In the genomic region with DNA sequence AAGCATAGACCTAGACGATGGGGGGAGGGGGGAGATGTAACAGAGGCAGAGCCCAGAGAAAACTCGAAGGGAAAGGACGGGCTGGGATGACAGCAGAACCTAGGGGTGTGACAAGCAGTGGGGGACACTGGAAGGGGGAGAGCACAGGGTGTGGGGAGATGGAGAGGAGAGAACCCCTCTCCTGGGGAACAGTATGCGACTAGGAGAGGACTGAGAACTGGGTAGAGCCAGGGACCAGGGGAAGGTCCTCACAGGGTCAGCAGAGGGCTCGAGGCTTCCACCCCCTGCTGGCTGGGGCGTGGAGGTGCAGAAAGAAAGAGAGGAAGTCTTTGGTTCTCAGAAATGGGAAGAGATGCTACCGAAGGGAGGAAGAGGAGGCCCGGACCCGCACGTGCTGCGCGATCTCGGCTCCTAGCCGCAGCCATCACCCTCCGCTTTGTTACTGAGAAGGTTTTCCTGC, we compare ENCODE assay signal across 8 mouse cellular contexts. TPM values are rescaled to one million over a fixed set of nuclear protein-coding genes. Genes with fewer than 3 reads are reported as not detected.
DNase-seq lines count a peak whose midpoint lies in the region; ATAC-seq and TF ChIP-seq lines count a peak whose summit lies in the region.

No protein-coding gene starts in this region.

- intact Hi-C loops in left cerebral cortex, adult 2 months (cut with DNase I), result loop anchor here (5.0 kb wide), 1 partner anchor 149 kb away; no protein-coding TSS in a partner anchor
- intact Hi-C loops in left cerebral cortex, postnatal 25 days (cut with DNase I), result no loop called here

- H3K27me3 ChIP-seq in forebrain, embryonic 11.5 days (ENCODE audit: control insufficient read depth, insufficient read depth, low read length), result peaks cover 39% of the 10 kb centered on the region
- H3K27me3 ChIP-seq in hindbrain, postnatal 0 days (ENCODE audit: insufficient read depth, low read length), result no peaks in the 10 kb centered on the region
- H3K27me3 ChIP-seq in neural tube, embryonic 14.5 days (ENCODE audit: control insufficient read depth, insufficient read depth, low read length), result no peaks in the 10 kb centered on the region

- TF ChIP-seq CTCF in left cerebral cortex, adult 2 months (IDR thresholded peaks at IDR 0.05), result peak; percentile 67
- TF ChIP-seq CTCF in hindbrain, postnatal 0 days (IDR thresholded peaks at IDR 0.05; ENCODE audit: low read depth), result peak; percentile 68
- peak; percentile 63 for TF ChIP-seq CTCF in lung, adult 2 months (IDR thresholded peaks at IDR 0.05; ENCODE audit: insufficient read depth, low read length)

- H3K9me3 ChIP-seq in forebrain, embryonic 11.5 days (ENCODE audit: control insufficient read depth, low read length), result no peaks in the 10 kb centered on the region
- H3K9me3 ChIP-seq in hindbrain, postnatal 0 days (ENCODE audit: low read length), result no peaks in the 10 kb centered on the region
- H3K9me3 ChIP-seq in neural tube, embryonic 14.5 days (ENCODE audit: control insufficient read depth, low read length), result no peaks in the 10 kb centered on the region

- H3K4me3 ChIP-seq in left cerebral cortex, adult 2 months, result peak overlapping the region; percentile 28
- peak overlapping the region; percentile 5; the same call in 1 of the 2 replicates for H3K4me3 ChIP-seq in forebrain, embryonic 11.5 days (ENCODE audit: low read depth, low read length)
- peak overlapping the region; percentile 24 for H3K4me3 ChIP-seq in hindbrain, postnatal 0 days (ENCODE audit: low read length)
- H3K4me3 ChIP-seq in lung, adult 2 months (replicated peaks; ENCODE audit: extremely low read depth, low read depth, low read length), result no peak overlapping the region
- no peak overlapping the region; the same call in 1 of the 2 replicates for H3K4me3 ChIP-seq in neural tube, embryonic 14.5 days (ENCODE audit: low read depth, low read length)

- no peak overlapping the region for H3K27ac ChIP-seq in left cerebral cortex, adult 2 months
- H3K27ac ChIP-seq in forebrain, embryonic 11.5 days (ENCODE audit: low read depth, low read length), result no peak overlapping the region
- H3K27ac ChIP-seq in hindbrain, postnatal 0 days, result no peak overlapping the region
- H3K27ac ChIP-seq in neural tube, embryonic 14.5 days (ENCODE audit: low read depth, low read length), result no peak overlapping the region

- H3K9ac ChIP-seq in forebrain, embryonic 11.5 days (ENCODE audit: low read length), result no peak overlapping the region
- no peak overlapping the region for H3K9ac ChIP-seq in hindbrain, postnatal 0 days (replicated peaks; ENCODE audit: low read length)
- H3K9ac ChIP-seq in neural tube, embryonic 14.5 days (replicated peaks; ENCODE audit: low read depth, low read length), result peak overlapping the region; percentile 32; the same call in 1 of the 2 replicates

- peak in 1 of 2 experiments; percentile 31 for DNase-seq in left cerebral cortex, adult 2 months (ENCODE audit: extremely low spot score in 1 of 2, low spot score in 2 of 2)
- no peak for DNase-seq in left cerebral cortex, postnatal 25 days (ENCODE audit: low spot score in 2 of 2)
- peak; percentile 37 to 63 for DNase-seq in adrenal gland, postnatal 36 days
- peak; percentile 70 for DNase-seq in forebrain, embryonic 11.5 days (ENCODE audit: low spot score)
- no peak for DNase-seq in hindbrain, postnatal 0 days (ENCODE audit: low spot score)
- DNase-seq in lung, adult 2 months, result peak; percentile 30
- no peak for DNase-seq in urinary bladder, postnatal 10 days (ENCODE audit: low spot score)

- no peaks in the 10 kb centered on the region; the same call in 1 of the 2 replicates for H3K4me1 ChIP-seq in forebrain, embryonic 11.5 days (replicated peaks; ENCODE audit: control insufficient read depth, insufficient read depth, low read length)
- peaks cover 14% of the 10 kb centered on the region; the same call in 1 of the 2 replicates for H3K4me1 ChIP-seq in hindbrain, postnatal 0 days (ENCODE audit: insufficient read depth, low read length)
- H3K4me1 ChIP-seq in lung, adult 2 months (ENCODE audit: control insufficient read depth, insufficient read depth, low read length), result peaks cover 3% of the 10 kb centered on the region; the same call in 1 of the 2 replicates
- H3K4me1 ChIP-seq in neural tube, embryonic 14.5 days (ENCODE audit: control insufficient read depth, insufficient read depth, low read length), result peaks cover 26% of the 10 kb centered on the region

- TF ChIP-seq POLR2A in lung, adult 2 months (IDR thresholded peaks at IDR 0.05; ENCODE audit: borderline replicate concordance, extremely low read depth, low read depth, low read length), result no peak

- no peaks in the 10 kb centered on the region for H3K36me3 ChIP-seq in forebrain, embryonic 11.5 days (ENCODE audit: control insufficient read depth, insufficient read depth, low read length)
- no peaks in the 10 kb centered on the region for H3K36me3 ChIP-seq in hindbrain, postnatal 0 days (ENCODE audit: insufficient read depth, low read length)
- H3K36me3 ChIP-seq in neural tube, embryonic 14.5 days (ENCODE audit: control insufficient read depth, insufficient read depth, low read length), result no peaks in the 10 kb centered on the region

- ATAC-seq in forebrain, embryonic 11.5 days (replicated peaks; ENCODE audit: low FRiP score), result no peak
- ATAC-seq in hindbrain, postnatal 0 days, result no peak
- ATAC-seq in neural tube, embryonic 14.5 days (ENCODE audit: low read depth), result no peak

- H3K4me2 ChIP-seq in forebrain, embryonic 11.5 days (ENCODE audit: low read depth, low read length, severe bottlenecking), result peak overlapping the region; percentile 26
- peak overlapping the region; percentile 76 for H3K4me2 ChIP-seq in hindbrain, postnatal 0 days (ENCODE audit: low read depth, low read length)
- peak overlapping the region; percentile 38 for H3K4me2 ChIP-seq in neural tube, embryonic 14.5 days (ENCODE audit: low read depth, low read length)

- 1% methylated on average over 15 of the region's 15 CpGs for WGBS in forebrain, embryonic 11.5 days
- under 1% methylated on average over 14 of the region's 15 CpGs for WGBS in hindbrain, postnatal 0 days
- WGBS in lung, adult 2 months, result 2% methylated on average over 15 of the region's 15 CpGs
- WGBS in neural tube, embryonic 14.5 days, result under 1% methylated on average over 15 of the region's 15 CpGs

RNA-seq across cellular contexts. Expression of a gene that starts 1.8 kb away (rescaled TPM):
- total RNA-seq in left cerebral cortex, adult 2 months (2021), result 10 to 100 TPM; 12.5 to 14.0 TPM
- 10 to 100 TPM; 11.8 to 13.7 TPM for total RNA-seq in left cerebral cortex, postnatal 25 days (2021)
- 1 to 10 TPM in 1 of 2 experiments, under 1 TPM in 1; 0.86 to 1.3 TPM for total RNA-seq in adrenal gland, postnatal 36 days (2021)
- polyA plus RNA-seq in forebrain, embryonic 11.5 days (2014; fragmentation: Nextera tagmentation; extraction: Ambion mirVana), result 16.8 and 19.9 TPM in 2 replicates
- total RNA-seq in hindbrain, postnatal 0 days (2014; rRNA removed), result 3.9 and 4.7 TPM in 2 replicates
- 14.4 and 20.2 TPM in 2 replicates for polyA plus RNA-seq in hindbrain, postnatal 0 days (2015; fragmentation: Nextera tagmentation; extraction: Ambion mirVana)
- polyA plus RNA-seq in lung, adult 2 months (2012; rRNA removed), result 6.0 and 6.1 TPM in 2 replicates
- 27.5 and 33.6 TPM in 2 replicates for polyA plus RNA-seq in neural tube, embryonic 14.5 days (2014; fragmentation: Nextera tagmentation; extraction: Ambion mirVana)

RNA-seq across cellular contexts. Expression of a gene that starts 39.1 kb away (rescaled TPM):
- 10 to 100 TPM; 23.9 to 26.3 TPM for total RNA-seq in left cerebral cortex, adult 2 months (2021)
- 10 to 100 TPM; 24.1 to 25.4 TPM for total RNA-seq in left cerebral cortex, postnatal 25 days (2021)
- total RNA-seq in adrenal gland, postnatal 36 days (2021), result 10 to 100 TPM; 16.7 to 17.7 TPM
- 11.2 TPM in 2 replicates for polyA plus RNA-seq in forebrain, embryonic 11.5 days (2014; fragmentation: Nextera tagmentation; extraction: Ambion mirVana)
- 22.5 and 31.7 TPM in 2 replicates for total RNA-seq in hindbrain, postnatal 0 days (2014; rRNA removed)
- polyA plus RNA-seq in hindbrain, postnatal 0 days (2015; fragmentation: Nextera tagmentation; extraction: Ambion mirVana), result 19.8 and 20.2 TPM in 2 replicates
- polyA plus RNA-seq in lung, adult 2 months (2012; rRNA removed), result 37.6 and 42.4 TPM in 2 replicates
- 14.9 and 15.3 TPM in 2 replicates for polyA plus RNA-seq in neural tube, embryonic 14.5 days (2014; fragmentation: Nextera tagmentation; extraction: Ambion mirVana)

RNA-seq across cellular contexts. Expression of a gene that starts 39.9 kb away (rescaled TPM):
- total RNA-seq in left cerebral cortex, adult 2 months (2021), result 10 to 100 TPM; 10.6 to 11.2 TPM
- total RNA-seq in left cerebral cortex, postnatal 25 days (2021), result 10 to 100 TPM in 1 of 2 experiments, 1 to 10 TPM in 1; 10.0 to 11.1 TPM
- 1 to 10 TPM; 9.3 to 9.4 TPM for total RNA-seq in adrenal gland, postnatal 36 days (2021)
- polyA plus RNA-seq in forebrain, embryonic 11.5 days (2014; fragmentation: Nextera tagmentation; extraction: Ambion mirVana), result 3.5 and 3.8 TPM in 2 replicates
- total RNA-seq in hindbrain, postnatal 0 days (2014; rRNA removed), result 9.6 and 10.1 TPM in 2 replicates
- polyA plus RNA-seq in hindbrain, postnatal 0 days (2015; fragmentation: Nextera tagmentation; extraction: Ambion mirVana), result 0.66 and 0.85 TPM in 2 replicates
- 18.0 and 18.4 TPM in 2 replicates for polyA plus RNA-seq in lung, adult 2 months (2012; rRNA removed)
- 1.7 and 2.8 TPM in 2 replicates for polyA plus RNA-seq in neural tube, embryonic 14.5 days (2014; fragmentation: Nextera tagmentation; extraction: Ambion mirVana)

RNA-seq across cellular contexts. Expression of a gene that starts 56.3 kb away (rescaled TPM):
- total RNA-seq in left cerebral cortex, adult 2 months (2021), result 100 to 1,000 TPM; 215 to 220 TPM
- 100 to 1,000 TPM; 213 to 224 TPM for total RNA-seq in left cerebral cortex, postnatal 25 days (2021)
- total RNA-seq in adrenal gland, postnatal 36 days (2021), result 10 to 100 TPM; 93.3 to 96.7 TPM
- 14.0 and 16.6 TPM in 2 replicates for polyA plus RNA-seq in forebrain, embryonic 11.5 days (2014; fragmentation: Nextera tagmentation; extraction: Ambion mirVana)
- total RNA-seq in hindbrain, postnatal 0 days (2014; rRNA removed), result 151 and 160 TPM in 2 replicates
- 17.5 and 19.8 TPM in 2 replicates for polyA plus RNA-seq in hindbrain, postnatal 0 days (2015; fragmentation: Nextera tagmentation; extraction: Ambion mirVana)
- polyA plus RNA-seq in lung, adult 2 months (2012; rRNA removed), result 104 and 116 TPM in 2 replicates
- polyA plus RNA-seq in neural tube, embryonic 14.5 days (2014; fragmentation: Nextera tagmentation; extraction: Ambion mirVana), result 21.5 and 25.1 TPM in 2 replicates

Comparison
In these comparisons a context has a peak if more than half of its experiments do, and no peak if none do; other contexts are left out.
1. DNase-seq: peak in adrenal gland, postnatal 36 days (2 of 2), forebrain, embryonic 11.5 days (single experiment) and lung, adult 2 months (single experiment); none in left cerebral cortex, postnatal 25 days (0 of 2), hindbrain, postnatal 0 days (single experiment) and urinary bladder, postnatal 10 days (single experiment).
2. H3K4me3 ChIP-seq: peak in left cerebral cortex, adult 2 months (single experiment), forebrain, embryonic 11.5 days (single experiment) and hindbrain, postnatal 0 days (single experiment); none in lung, adult 2 months (single experiment) and neural tube, embryonic 14.5 days (single experiment).
3. H3K4me2 ChIP-seq: peak in every context shown above with its lines; median percentile 76 in hindbrain, postnatal 0 days; 38 in neural tube, embryonic 14.5 days; 26 in forebrain, embryonic 11.5 days.
4. Peak in every context shown above with its lines, with median percentiles within 50 percentile points of each other: CTCF ChIP-seq.